Mouse (Mus musculus) heart, adult 2 months (tissue): ENCODE results near the gene Pdzd2.

Experiments used
- EP300 ChIP-seq: fragments of 200-500 bp; IDR thresholded peaks from 2 replicates; pipeline ENCODE4 v1.6.1; 2011; ENCODE audit warnings: low read depth, low read length, control low read depth; ENCODE audit not compliant: insufficient read depth
- POLR2A ChIP-seq: fragments of 200-500 bp; IDR thresholded peaks from 2 replicates; pipeline ENCODE4 v1.6.1; 2011; ENCODE audit warnings: mild to moderate bottlenecking, low read depth, low read length, control low read depth; ENCODE audit not compliant: insufficient read depth

DNA sequence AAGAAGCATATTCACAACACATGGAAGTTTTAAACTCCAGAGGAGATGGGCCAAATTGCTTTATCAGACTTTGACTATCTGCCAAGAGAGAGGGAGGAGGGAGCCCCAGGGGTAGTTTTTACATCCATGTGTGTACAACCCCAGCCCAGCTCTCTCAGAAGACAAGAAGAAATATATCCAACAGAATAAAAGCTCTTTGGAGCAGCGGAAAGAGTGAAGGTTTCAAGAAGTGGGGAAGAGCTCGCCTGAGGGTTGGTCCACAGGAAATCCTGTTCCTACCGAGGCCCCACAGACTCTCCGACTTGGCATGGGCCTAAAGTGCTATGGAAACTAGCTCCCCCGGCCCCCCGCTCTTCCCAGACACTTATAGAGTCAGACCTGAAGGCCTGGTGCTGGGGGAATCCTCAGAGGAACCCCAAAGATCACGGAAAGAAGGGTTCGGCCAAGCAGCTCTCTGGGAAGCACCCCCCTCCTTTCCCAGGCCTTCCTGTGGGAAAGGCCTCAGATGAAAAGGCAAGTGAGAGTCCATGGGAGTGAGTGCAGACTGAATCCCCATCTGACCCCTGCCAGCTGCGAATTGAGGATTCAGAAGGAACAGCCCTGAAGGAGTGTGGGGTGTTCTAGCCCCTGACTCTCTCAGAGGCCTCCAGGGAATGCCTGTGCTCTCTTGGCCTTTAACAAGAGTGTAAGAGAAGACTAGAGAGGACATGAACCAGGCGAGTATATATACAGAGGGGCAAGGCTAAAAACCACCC, 134.3 kb downstream of the Pdzd2 start:
- TF ChIP-seq POLR2A (no peak), EP300 (no peak)
